Mouse (Mus musculus) cerebellum, adult 2 months (tissue): Measurements from ENCODE around the gene Cyp2w1.

ENCODE experiments used
- CTCF ChIP-seq: fragments of 200-500 bp; IDR thresholded peaks from 2 replicates; pipeline ENCODE4 v1.5.1; 2011; ENCODE audit warnings: low read depth, mild to moderate bottlenecking, control low read depth, low read length, moderate library complexity, borderline replicate concordance; ENCODE audit not compliant: insufficient read depth
- POLR2A ChIP-seq: fragments of 200-500 bp; IDR thresholded peaks from 2 replicates; pipeline ENCODE4 v1.6.1; 2011; ENCODE audit warnings: low read length, control low read depth, borderline replicate concordance; ENCODE audit not compliant: insufficient read depth

DNA sequence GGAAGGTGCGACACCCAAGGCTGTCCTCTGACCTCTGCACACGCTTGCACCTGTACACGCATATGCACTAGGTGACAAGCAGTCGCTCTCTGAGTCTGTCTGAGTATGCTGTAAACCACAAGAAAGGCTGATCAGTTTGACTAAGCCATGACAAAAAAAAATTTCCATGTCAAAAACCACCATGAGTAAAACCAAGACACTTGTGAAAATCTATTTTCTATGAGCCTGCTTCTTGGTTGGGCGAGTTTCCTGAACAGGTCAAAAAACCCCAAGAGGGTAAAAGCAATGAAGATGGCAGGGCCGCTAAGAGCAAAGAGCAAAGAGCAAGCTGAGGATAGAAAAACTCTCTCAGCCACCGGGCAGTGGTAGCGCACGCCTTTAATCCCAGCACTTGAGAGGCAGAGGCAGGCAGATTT lies 48.8 kb upstream of the Cyp2w1 start:
- TF ChIP-seq POLR2A (no peak), CTCF (no peak)
